Mouse (Mus musculus): ENCODE data around the gene Krtap21-1. TPM values are rescaled to one million over a fixed set of nuclear protein-coding genes. Genes with fewer than 3 reads are reported as not detected.

Krtap21-1 gene
- polyA plus RNA-seq, 1 experiment from 2014 or later = not detected

Other genes with a start within 250 kb of the Krtap21-1 start
- not detected in 2 replicates for gene Gm9789, start 245.9 kb downstream of the Krtap21-1 start, polyA plus RNA-seq (2014; fragmentation: Nextera tagmentation; extraction: Ambion mirVana)
- gene Gm7735, start 234.4 kb downstream of the Krtap21-1 start, polyA plus RNA-seq (2014; fragmentation: Nextera tagmentation; extraction: Ambion mirVana) = not detected in 2 replicates
- not detected in 2 replicates for gene 1110057P08Rik, start 229.1 kb downstream of the Krtap21-1 start, polyA plus RNA-seq (2014; fragmentation: Nextera tagmentation; extraction: Ambion mirVana)
- not detected in 2 replicates for gene Krtap20-2, start 198.0 kb downstream of the Krtap21-1 start, polyA plus RNA-seq (2014; fragmentation: Nextera tagmentation; extraction: Ambion mirVana)
- not detected in 2 replicates for gene Krtap6-2, start 16.2 kb upstream of the Krtap21-1 start, polyA plus RNA-seq (2014; fragmentation: Nextera tagmentation; extraction: Ambion mirVana)
- gene Krtap8-1, start 84.1 kb upstream of the Krtap21-1 start, polyA plus RNA-seq (2014; fragmentation: Nextera tagmentation; extraction: Ambion mirVana) = not detected in 2 replicates
- gene Krtap7-1, start 104.5 kb upstream of the Krtap21-1 start, polyA plus RNA-seq (2014; fragmentation: Nextera tagmentation; extraction: Ambion mirVana) = not detected in 2 replicates
- not detected in 2 replicates for gene Krtap11-1, start 167.3 kb upstream of the Krtap21-1 start, polyA plus RNA-seq (2014; fragmentation: Nextera tagmentation; extraction: Ambion mirVana)

Data from kidney, embryonic 14.5 days (tissue).